Mouse (Mus musculus): ENCODE results near the gene Ess2. TPM values are rescaled to one million over a fixed set of nuclear protein-coding genes. Genes with fewer than 3 reads are reported as not detected.

The Ess2 gene
- 3.5 TPM for polyA plus RNA-seq (2014; fragmentation: Illumina TruSeq; extraction: RNeasy Lipid Tissue Mini Kit (QIAGEN cat#74804); ENCODE audit: low read depth, low replicate concordance)

DNA sequence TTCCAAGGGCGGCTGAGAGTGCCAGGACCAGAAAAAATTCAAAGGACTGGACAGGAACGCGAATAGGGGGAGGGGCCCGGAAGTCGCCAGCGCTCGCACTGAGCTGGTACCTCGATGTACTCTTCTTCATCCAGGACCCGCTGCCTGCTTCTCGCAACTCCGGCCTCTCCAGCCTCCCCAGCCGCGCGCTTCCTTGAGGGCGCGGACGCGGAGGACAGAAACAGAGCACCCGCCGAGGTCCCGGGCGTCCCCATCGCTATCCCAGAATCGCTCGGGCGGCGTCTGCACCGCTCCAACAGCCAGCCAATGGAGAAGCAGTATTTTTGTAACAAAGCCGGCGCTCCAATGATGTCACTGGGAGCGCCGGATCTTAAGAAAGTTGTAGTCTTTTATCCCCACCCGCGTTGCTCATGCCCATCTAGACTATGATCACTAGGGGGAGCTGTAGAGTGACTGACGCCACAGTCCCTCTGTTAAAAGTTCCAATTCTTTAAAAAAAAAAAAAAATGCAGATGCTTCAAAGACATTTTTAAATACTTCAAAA, at the start of gene Ess2:
Gene Ess2 (minus strand): TSS at position 297 of the 544 bp plus-strand sequence.

DNA sequence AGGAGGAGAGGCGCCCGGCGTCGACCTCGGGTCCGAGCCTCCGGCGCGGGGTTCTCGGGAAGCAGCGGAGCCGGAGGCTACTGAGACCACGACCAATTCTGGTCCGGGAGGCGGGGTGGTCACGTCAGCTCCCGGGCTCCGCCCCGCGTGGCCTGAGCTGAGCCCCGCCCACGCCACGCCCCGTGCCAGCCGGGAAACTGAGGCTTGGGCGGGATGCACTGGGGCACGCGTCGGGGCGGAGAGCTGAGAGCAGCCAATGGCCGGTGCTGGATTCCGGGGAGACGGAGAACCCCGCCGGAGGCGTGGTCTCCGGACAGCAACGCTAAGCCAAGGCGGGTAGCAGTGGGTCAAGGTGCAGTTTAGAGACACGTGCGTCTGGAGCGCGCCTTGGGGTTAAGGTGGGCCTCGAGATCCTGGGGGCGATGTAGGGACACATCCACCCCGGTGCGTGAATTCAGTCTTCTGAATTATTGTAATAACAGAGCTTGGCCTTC, 17.0 kb upstream of the Ess2 start, which contains the start of gene Slc25a1:
Gene Slc25a1 (minus strand): TSS at position 133 of the 494 bp plus-strand sequence.

DNA sequence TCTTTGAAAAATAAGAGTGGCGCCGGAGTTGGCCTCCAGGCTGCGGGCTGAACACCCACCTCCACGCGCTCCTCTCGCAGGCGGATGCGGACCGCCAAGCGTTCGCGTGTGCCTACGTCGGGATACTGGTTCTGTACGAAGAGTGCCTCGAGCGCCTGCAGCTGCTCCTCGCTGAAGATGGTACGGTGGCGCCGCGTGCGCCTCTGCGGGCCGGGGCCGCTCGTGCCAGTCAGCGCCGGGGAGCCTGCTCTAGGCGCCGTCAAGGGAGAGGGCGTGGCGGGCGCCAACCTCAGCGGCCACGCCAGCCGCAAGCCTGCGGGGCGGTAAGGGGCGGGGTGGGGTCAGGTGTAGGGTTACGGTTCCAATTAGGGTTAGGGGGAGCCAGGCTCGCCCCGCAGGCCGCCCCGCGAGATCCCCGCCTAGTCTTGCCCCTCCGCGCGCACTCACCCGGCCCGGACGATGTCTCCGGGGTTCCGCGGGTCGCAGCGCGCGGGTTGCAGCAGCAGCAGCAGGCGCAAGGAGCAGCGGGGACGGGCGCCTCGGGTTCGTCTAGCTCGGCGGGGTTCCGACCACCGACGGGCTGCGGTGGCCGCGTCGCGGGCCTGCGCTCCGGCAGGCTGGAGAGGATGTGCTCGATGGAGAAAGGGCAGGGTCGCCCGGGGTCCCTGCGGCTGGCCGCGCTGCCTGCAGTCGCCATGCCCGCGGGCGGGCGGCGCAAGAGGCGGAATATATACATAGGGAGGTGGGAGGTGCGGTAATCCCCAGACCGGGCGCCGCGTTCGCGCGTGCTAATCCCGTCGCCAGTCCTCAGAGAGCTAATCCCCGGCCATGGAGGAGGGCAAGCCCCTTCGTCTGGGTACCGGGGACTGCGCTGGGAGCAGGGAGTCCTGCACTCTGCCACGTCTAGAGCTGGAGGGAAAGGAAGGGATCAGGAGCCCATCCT, 3.4 kb upstream of the Ess2 start, which contains the start of gene Gsc2:
Gene Gsc2 (minus strand): TSS at position 753 of the 943 bp plus-strand sequence.

DNA sequence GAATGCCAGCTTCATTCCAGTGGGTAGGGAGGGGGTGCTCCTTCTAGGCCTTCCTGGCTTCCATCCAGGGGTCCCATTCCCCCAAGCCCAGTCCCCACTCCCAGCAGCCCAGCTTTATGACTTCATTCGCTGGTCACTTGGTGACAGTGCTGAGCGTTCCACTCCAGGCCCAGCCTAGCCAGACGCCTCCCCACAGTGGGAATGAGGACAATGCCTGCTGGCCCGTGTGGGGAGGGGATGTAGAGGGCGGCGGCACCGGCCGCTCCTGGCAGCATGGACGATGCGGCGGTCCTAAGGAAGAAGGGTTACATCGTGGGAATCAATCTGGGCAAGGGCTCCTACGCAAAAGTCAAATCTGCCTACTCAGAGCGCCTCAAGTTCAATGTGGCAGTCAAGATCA, 12.7 kb downstream of the Ess2 start, which contains the start of the genes Dgcr2 and Tssk2:
Gene Dgcr2 (minus strand): TSS at position 101 of the 400 bp plus-strand sequence.
Gene Tssk2 (plus strand): TSS at position 176 of the 400 bp plus-strand sequence.

DNA sequence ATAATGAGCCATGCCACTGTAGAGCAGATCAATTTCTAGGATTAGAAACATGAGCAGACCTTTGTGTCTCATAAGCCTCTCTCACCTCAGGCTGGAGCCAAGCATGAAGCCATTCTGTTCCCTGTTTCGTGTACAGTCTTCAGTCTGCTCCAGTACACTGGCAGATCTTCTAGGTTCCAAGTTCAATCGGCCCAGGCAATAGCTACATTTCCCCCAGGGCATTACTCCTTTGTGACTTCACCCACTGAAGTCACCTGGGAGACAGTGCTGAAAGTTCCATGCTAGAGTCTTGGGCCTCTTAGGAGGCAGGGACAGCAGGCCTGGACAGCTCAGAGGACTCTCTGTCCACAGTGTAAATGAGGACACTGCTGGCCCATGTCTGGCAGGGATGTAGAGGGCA, 17.2 kb downstream of the Ess2 start, which contains the start of gene Tssk1:
Gene Tssk1 (plus strand): TSS at position 301 of the 400 bp plus-strand sequence.

DNA sequence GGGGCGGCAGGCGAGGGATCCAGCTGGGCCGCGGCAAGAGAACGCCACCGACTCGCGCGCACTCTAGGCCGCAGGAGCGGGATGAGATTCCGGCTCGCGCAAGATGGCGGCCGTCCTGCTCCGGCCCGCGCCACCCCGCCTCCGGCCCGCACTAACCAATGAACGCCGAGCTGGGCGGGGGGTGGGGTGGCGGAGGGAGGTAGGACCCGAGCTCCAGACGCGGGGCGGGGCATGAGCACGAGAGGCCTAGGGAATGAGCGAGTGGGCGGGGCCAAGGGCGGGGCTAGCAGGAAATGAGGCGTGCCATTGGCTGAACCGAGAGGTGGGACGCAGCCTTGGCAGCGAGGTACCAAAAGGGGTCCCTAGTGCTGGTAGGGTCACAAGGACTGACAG, 19.6 kb downstream of the Ess2 start, which contains the start of gene Gm20518:
Gene Gm20518 (minus strand): TSS at position 105 of the 393 bp plus-strand sequence.

Other genes starting within 250 kb of the Ess2 start
- 13.7 TPM for gene Med15, start 178.5 kb downstream of the Ess2 start, polyA plus RNA-seq (2014; fragmentation: Illumina TruSeq; extraction: RNeasy Lipid Tissue Mini Kit (QIAGEN cat#74804); ENCODE audit: low read depth, low replicate concordance)
- 10.7 TPM for gene Klhl22, start 151.7 kb downstream of the Ess2 start, polyA plus RNA-seq (2014; fragmentation: Illumina TruSeq; extraction: RNeasy Lipid Tissue Mini Kit (QIAGEN cat#74804); ENCODE audit: low read depth, low replicate concordance)
- gene Scarf2, start 114.1 kb downstream of the Ess2 start, polyA plus RNA-seq (2014; fragmentation: Illumina TruSeq; extraction: RNeasy Lipid Tissue Mini Kit (QIAGEN cat#74804); ENCODE audit: low read depth, low replicate concordance): not detected
- not detected for gene B830017H08Rik, start 78.2 kb downstream of the Ess2 start, polyA plus RNA-seq (2014; fragmentation: Illumina TruSeq; extraction: RNeasy Lipid Tissue Mini Kit (QIAGEN cat#74804); ENCODE audit: low read depth, low replicate concordance)
- gene Car15, start 73.0 kb downstream of the Ess2 start, polyA plus RNA-seq (2014; fragmentation: Illumina TruSeq; extraction: RNeasy Lipid Tissue Mini Kit (QIAGEN cat#74804); ENCODE audit: low read depth, low replicate concordance): 1.1 TPM
- gene Gm20518, start 19.7 kb downstream of the Ess2 start, polyA plus RNA-seq (2014; fragmentation: Illumina TruSeq; extraction: RNeasy Lipid Tissue Mini Kit (QIAGEN cat#74804); ENCODE audit: low read depth, low replicate concordance): not detected
- not detected for gene Tssk1, start 17.1 kb downstream of the Ess2 start, polyA plus RNA-seq (2014; fragmentation: Illumina TruSeq; extraction: RNeasy Lipid Tissue Mini Kit (QIAGEN cat#74804); ENCODE audit: low read depth, low replicate concordance)
- gene Dgcr2, start 12.8 kb downstream of the Ess2 start, polyA plus RNA-seq (2014; fragmentation: Illumina TruSeq; extraction: RNeasy Lipid Tissue Mini Kit (QIAGEN cat#74804); ENCODE audit: low read depth, low replicate concordance): 9.9 TPM
- not detected for gene Tssk2, start 12.7 kb downstream of the Ess2 start, polyA plus RNA-seq (2014; fragmentation: Illumina TruSeq; extraction: RNeasy Lipid Tissue Mini Kit (QIAGEN cat#74804); ENCODE audit: low read depth, low replicate concordance)
- gene Gsc2, start 3.7 kb upstream of the Ess2 start, polyA plus RNA-seq (2014; fragmentation: Illumina TruSeq; extraction: RNeasy Lipid Tissue Mini Kit (QIAGEN cat#74804); ENCODE audit: low read depth, low replicate concordance): not detected
- gene Slc25a1, start 16.9 kb upstream of the Ess2 start, polyA plus RNA-seq (2014; fragmentation: Illumina TruSeq; extraction: RNeasy Lipid Tissue Mini Kit (QIAGEN cat#74804); ENCODE audit: low read depth, low replicate concordance): 14.8 TPM
- not detected for gene Vpreb2, start 69.1 kb upstream of the Ess2 start, polyA plus RNA-seq (2014; fragmentation: Illumina TruSeq; extraction: RNeasy Lipid Tissue Mini Kit (QIAGEN cat#74804); ENCODE audit: low read depth, low replicate concordance)
- gene Dgcr6, start 141.5 kb upstream of the Ess2 start, polyA plus RNA-seq (2014; fragmentation: Illumina TruSeq; extraction: RNeasy Lipid Tissue Mini Kit (QIAGEN cat#74804); ENCODE audit: low read depth, low replicate concordance): 2.8 TPM
- gene Prodh, start 178.9 kb upstream of the Ess2 start, polyA plus RNA-seq (2014; fragmentation: Illumina TruSeq; extraction: RNeasy Lipid Tissue Mini Kit (QIAGEN cat#74804); ENCODE audit: low read depth, low replicate concordance): 0.28 TPM
- gene Rtn4r, start 216.3 kb upstream of the Ess2 start, polyA plus RNA-seq (2014; fragmentation: Illumina TruSeq; extraction: RNeasy Lipid Tissue Mini Kit (QIAGEN cat#74804); ENCODE audit: low read depth, low replicate concordance): not detected